Mouse (Mus musculus) stomach, postnatal 0 days (tissue): ENCODE measurements at regions not wholly inside any gene's neighbourhood (a gene's known extent, or its start where the extent isn't known, plus 50 kb on each side); places are given as distances from the start of the nearest gene placed in this dataset.

ENCODE experiments used
- ATAC-seq: fragments of 200-750 bp; cut with Nextera tagmentation; 2 replicates; pipeline ENCODE4 v1.8.0; 2017; ENCODE audit not compliant: low FRiP score, low TSS enrichment
- DNase-seq: peaks from one replicate; pipeline ENCODE4 v3.0.0-alpha.2; 2016; ENCODE audit warnings: low spot score
- H3K27ac ChIP-seq: fragments of 300-500 bp; sonication (generic); replicated peaks from 2 replicates; pipeline ENCODE4 v1.5.1; 2014; ENCODE audit warnings: mild to moderate bottlenecking, control low read depth
- H3K27me3 ChIP-seq: fragments of 300-500 bp; sonication (generic); 2 replicates; pipeline ENCODE4 v1.6.1; 2014; ENCODE audit warnings: low read length; ENCODE audit not compliant: control insufficient read depth, insufficient read depth
- H3K36me3 ChIP-seq: fragments of 300-500 bp; sonication (generic); 2 replicates; pipeline ENCODE4 v1.6.1; 2014; ENCODE audit warnings: low read length, mixed read lengths; ENCODE audit not compliant: control insufficient read depth, insufficient read depth
- H3K4me1 ChIP-seq: fragments of 300-500 bp; sonication (generic); replicated peaks from 2 replicates; pipeline ENCODE4 v1.6.1; 2014; ENCODE audit warnings: antibody characterized with exemption; ENCODE audit not compliant: control insufficient read depth, insufficient read depth
- H3K4me2 ChIP-seq: fragments of 300-500 bp; sonication (generic); replicated peaks from 2 replicates; pipeline ENCODE4 v1.6.1; 2014; ENCODE audit warnings: low read depth, mild to moderate bottlenecking, control low read depth, moderate library complexity
- H3K4me3 ChIP-seq: fragments of 300-500 bp; sonication (generic); 2 replicates; pipeline ENCODE4 v1.5.1; 2014; ENCODE audit warnings: low read depth, low read length, control low read depth
- H3K9ac ChIP-seq: fragments of 300-500 bp; sonication (generic); 2 replicates; pipeline ENCODE4 v1.6.1; 2014; ENCODE audit warnings: mild to moderate bottlenecking, low read length, control low read depth, mixed read lengths
- H3K9me3 ChIP-seq: fragments of 300-500 bp; sonication (generic); 2 replicates; pipeline ENCODE4 v1.6.1; 2016; ENCODE audit warnings: low read length; ENCODE audit not compliant: control insufficient read depth
- CTCF ChIP-seq: IDR thresholded peaks from 2 replicates; pipeline ENCODE4 v1.5.1; 2016; ENCODE audit warnings: antibody characterized with exemption, low read depth, mild to moderate bottlenecking, moderate library complexity
- EP300 ChIP-seq: optimal IDR thresholded peaks from 2 replicates; pipeline ENCODE3; 2016; ENCODE audit warnings: antibody characterized with exemption
- WGBS: fragments of 180-500 bp; shearing (Covaris S2); extraction: QIAGEN DNeasy Blood & Tissue Kit; methylation state at CpG from one replicate; pipeline ENCODE4 v1.1.7; 2014; 5-methylcytosine and 5-hydroxymethylcytosine counted together

GRCm38 (mm10) chr15:62234182-62234760 is 1311.5 kb upstream of the A1bg start:
- no peaks in the 10 kb centered on the region for H3K36me3 ChIP-seq
- no peak overlapping the region for H3K4me3 ChIP-seq
- no peak for TF ChIP-seq CTCF
- no peak for TF ChIP-seq EP300
- no peaks in the 10 kb centered on the region for H3K27me3 ChIP-seq
- no peak overlapping the region for H3K27ac ChIP-seq
- no peak overlapping the region for H3K9ac ChIP-seq
- no peak for DNase-seq
- no peak for ATAC-seq
- 97% methylated on average over 4 of the region's 4 CpGs for WGBS
- H3K9me3 ChIP-seq: no peaks in the 10 kb centered on the region
- H3K4me1 ChIP-seq: 0 out of 2 replicates have a peak, but pooled peaks cover 2% of the 10 kb centered on the region
- H3K4me2 ChIP-seq: no peak overlapping the region

- no peaks in the 10 kb centered on the region for H3K9me3 ChIP-seq
- no peak for DNase-seq
- TF ChIP-seq CTCF (no peak), EP300 (no peak)
- H3K36me3 ChIP-seq: no peaks in the 10 kb centered on the region
- no peak overlapping the region for H3K4me3 ChIP-seq
- H3K9ac ChIP-seq: no peak overlapping the region
- ATAC-seq: no peak
- H3K27ac ChIP-seq: no peak overlapping the region
- no peak overlapping the region for H3K4me2 ChIP-seq
- H3K27me3 ChIP-seq: no peaks in the 10 kb centered on the region
- 58% methylated on average over 8 of the region's 8 CpGs for WGBS
- H3K4me1 ChIP-seq: 0 out of 2 replicates have a peak, but pooled peaks cover 2% of the 10 kb centered on the region
These were observed 1310.3 kb upstream of the A1bg start for GRCm38 (mm10) chr15:62233154-62233553.

DNA sequence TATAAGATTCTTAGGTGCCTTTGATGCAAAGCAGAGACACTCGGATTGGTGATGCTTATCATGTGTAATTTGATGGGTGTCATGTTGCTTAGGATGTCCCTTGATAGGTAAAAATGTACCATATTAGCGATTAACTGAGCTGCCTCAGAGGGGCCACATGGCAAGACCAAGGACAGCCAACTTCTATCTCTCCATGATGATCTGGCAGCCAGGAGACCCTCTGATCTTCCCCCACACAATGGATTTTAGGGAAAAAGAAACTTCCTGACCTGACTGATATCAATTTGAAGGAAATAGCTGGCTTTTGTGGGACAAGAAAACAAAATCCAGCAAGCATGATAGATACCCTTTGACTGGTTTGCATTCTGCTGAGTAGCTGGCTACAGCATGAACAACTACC is 1308.9 kb upstream of the A1bg start:
- Histone ChIP-seq H3K4me1 (0 out of 2 replicates have a peak, but pooled peaks cover 2% of the 10 kb centered on the region), H3K9ac (no peak overlapping the region), H3K9me3 (no peaks in the 10 kb centered on the region), H3K27ac (no peak overlapping the region), H3K4me3 (no peak overlapping the region), H3K27me3 (no peaks in the 10 kb centered on the region), H3K4me2 (no peak overlapping the region), H3K36me3 (no peaks in the 10 kb centered on the region)
- WGBS: 86% methylated on average over 2 of the region's 2 CpGs
- no peak for DNase-seq
- ATAC-seq: no peak
- TF ChIP-seq CTCF (no peak), EP300 (no peak)

DNA sequence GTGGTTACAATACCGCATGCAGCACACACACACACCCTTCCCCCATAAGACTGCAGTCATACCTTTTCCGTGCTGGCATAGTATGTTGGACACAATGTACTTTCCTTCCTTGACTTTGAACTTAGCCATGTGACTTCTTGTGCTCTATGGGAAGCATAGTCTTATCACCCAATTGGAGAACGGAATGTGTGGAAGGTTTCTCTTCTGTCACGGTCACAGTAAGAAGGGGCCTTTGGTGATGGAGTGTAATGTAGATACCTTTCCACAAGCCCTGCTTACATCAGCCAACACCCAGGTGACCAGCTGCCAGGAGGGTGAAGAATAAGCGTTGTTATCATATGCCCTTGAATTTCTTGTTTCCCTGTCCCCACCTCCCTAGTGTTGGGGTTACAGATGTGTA is 1308.0 kb upstream of the A1bg start:
- no peaks in the 10 kb centered on the region for H3K36me3 ChIP-seq
- no peak overlapping the region for H3K4me2 ChIP-seq
- no peak overlapping the region for H3K4me3 ChIP-seq
- H3K27ac ChIP-seq: no peak overlapping the region
- DNase-seq: no peak
- 0 out of 2 replicates have a peak, but pooled peaks cover 2% of the 10 kb centered on the region for H3K4me1 ChIP-seq
- TF ChIP-seq CTCF (no peak), EP300 (no peak)
- ATAC-seq: no peak
- no peak overlapping the region for H3K9ac ChIP-seq
- no peaks in the 10 kb centered on the region for H3K27me3 ChIP-seq
- no peaks in the 10 kb centered on the region for H3K9me3 ChIP-seq
- 88% methylated on average over 5 of the region's 5 CpGs for WGBS

GRCm38 (mm10) chr15:62229491-62230283 is 1306.9 kb upstream of the A1bg start:
- 63% methylated on average over 8 of the region's 8 CpGs for WGBS
- no peak for ATAC-seq
- H3K9me3 ChIP-seq: no peaks in the 10 kb centered on the region
- H3K4me3 ChIP-seq: no peak overlapping the region
- no peak overlapping the region for H3K27ac ChIP-seq
- DNase-seq: no peak
- H3K36me3 ChIP-seq: no peaks in the 10 kb centered on the region
- H3K9ac ChIP-seq: no peak overlapping the region
- TF ChIP-seq CTCF: no peak
- no peak for TF ChIP-seq EP300
- H3K4me2 ChIP-seq: no peak overlapping the region
- H3K27me3 ChIP-seq: no peaks in the 10 kb centered on the region
- H3K4me1 ChIP-seq: 0 out of 2 replicates have a peak, but pooled peaks cover 2% of the 10 kb centered on the region

DNA sequence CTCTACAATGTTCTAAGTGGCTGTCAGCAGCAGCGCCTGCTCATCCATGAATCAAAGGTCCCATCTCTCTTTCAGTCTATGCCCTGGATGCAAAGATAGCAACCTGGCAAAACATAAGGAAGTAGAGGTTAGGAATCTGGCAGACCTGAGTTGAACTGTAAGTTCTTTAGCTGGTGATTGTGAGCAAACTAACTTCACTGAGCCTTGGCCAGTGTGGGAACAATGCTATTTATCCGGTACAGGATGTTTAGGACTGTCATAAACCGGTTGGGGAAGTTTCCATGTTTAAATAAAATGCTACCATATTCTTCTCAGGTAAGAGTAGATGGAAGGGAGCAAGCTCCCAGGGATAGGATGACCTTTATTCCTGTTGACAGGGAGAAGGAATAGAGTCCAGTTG is 1306.2 kb upstream of the A1bg start:
- 80% methylated on average over 3 of the region's 3 CpGs for WGBS
- ATAC-seq: no peak
- H3K36me3 ChIP-seq: no peaks in the 10 kb centered on the region

More for the DNA sequence above, 1306.2 kb upstream of the A1bg start:
- Histone ChIP-seq H3K4me2 (no peak overlapping the region), H3K27ac (no peak overlapping the region), H3K9me3 (no peaks in the 10 kb centered on the region), H3K9ac (no peak overlapping the region), H3K27me3 (no peaks in the 10 kb centered on the region), H3K4me1 (0 out of 2 replicates have a peak, but pooled peaks cover 2% of the 10 kb centered on the region), H3K4me3 (no peak overlapping the region)
- DNase-seq: no peak
- no peak for TF ChIP-seq CTCF
- no peak for TF ChIP-seq EP300
